Mouse (Mus musculus): ENCODE data around the gene Tbcc. TPM values are rescaled to one million over a fixed set of nuclear protein-coding genes. Genes with fewer than 3 reads are reported as not detected.

Tbcc gene
- total RNA-seq, 2 experiments from 2014 or later: 12.5 to 12.8 TPM

DNA sequence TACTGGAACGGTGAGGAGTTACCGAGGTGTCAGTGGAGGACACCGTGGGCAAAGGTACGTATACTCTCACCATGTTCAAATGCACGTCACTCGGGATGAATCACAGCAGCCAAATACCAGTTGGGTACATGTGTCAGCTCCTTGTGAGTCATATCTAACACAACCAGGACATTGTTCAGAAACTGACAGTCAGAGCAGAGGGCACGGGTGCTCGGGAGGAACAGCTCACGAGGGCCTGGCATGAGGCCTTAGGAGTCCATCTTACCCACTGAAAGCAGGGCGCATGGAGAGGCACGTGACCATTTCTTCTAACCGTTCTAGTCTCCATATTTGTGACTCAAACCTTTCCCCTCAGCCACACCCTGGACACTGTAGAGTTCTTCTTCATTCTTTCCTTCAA lies 23.6 kb upstream of the Tbcc start:
- no peak for ATAC-seq (replicated peaks; ENCODE audit: poor library complexity)

DNA sequence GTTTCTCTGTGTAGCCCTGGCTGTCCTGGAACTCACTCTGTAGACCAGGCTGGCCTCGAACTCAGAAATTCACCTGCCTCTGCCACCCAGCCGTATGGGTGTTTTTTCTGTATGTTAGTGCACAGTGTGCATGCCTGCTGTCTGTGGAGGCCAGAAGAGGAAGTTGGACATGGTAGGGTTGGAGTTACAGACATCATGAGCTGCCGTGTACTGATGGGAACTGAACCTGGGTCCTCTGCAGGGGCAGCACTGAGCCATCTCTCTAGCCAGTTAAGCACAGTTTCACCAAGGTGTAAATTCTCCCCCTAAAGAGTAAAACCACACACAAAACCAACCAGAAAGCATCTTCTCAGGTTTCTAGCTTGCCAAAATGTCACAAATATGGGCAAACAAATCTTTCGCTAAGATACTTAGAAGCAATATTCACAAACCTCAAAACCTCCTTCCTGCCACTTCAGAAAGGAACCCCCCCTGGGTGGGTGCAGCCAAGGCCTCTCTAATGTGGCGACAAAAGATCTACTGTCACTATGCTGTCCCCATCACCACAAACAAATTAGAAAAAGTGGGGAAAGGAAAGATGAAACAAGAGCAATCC lies 20.2 kb upstream of the Tbcc start:
- peak; percentile 77 for ATAC-seq (replicated peaks; ENCODE audit: poor library complexity)

DNA sequence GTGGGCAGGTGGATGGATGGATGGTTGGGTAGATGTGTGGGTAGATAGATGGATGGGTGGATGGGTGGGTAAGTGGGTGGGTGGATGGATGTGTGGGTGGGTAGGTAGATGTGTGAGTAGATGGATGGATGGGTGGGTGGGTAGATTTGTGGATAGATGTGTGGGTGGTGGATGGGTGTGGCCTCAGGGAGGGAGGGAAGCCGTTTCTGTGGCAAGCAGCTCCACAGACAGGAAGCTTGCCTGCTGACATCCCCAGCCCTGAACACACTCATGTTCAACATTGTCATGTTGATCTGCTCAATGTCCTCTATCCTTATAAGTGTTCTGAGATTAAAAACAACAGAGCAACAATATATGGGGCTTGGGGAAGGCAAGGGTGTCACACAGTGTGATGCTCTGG lies 19.6 kb upstream of the Tbcc start:
- ATAC-seq (replicated peaks; ENCODE audit: poor library complexity): 0 out of 2 replicates have a peak, but pooled peaks have one; percentile 14

- ATAC-seq (replicated peaks; ENCODE audit: poor library complexity): no peak
Observed at GRCm38 (mm10) chr17:46872806-46873205, 17.7 kb upstream of the Tbcc start.

DNA sequence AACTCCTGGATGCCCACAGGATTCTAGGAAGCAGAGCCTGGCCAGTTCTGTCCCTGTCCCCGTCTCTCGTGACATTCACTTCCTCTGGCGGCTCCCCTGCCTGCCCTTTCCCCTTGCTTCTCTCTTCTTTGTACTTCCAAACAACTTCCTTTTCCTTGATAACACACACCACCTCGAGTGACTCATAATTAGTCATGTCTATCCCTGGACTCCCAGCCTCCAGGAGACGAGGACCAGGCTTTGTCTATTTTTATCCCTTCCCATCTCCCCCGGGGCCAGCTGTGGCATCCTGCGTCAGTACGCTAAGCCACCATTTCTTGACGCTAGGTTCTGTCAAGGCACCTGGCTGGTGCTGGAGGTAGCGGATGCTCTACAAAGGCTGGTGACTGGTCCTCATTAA lies 16.4 kb upstream of the Tbcc start:
- ATAC-seq (replicated peaks; ENCODE audit: poor library complexity): peak; percentile 71

DNA sequence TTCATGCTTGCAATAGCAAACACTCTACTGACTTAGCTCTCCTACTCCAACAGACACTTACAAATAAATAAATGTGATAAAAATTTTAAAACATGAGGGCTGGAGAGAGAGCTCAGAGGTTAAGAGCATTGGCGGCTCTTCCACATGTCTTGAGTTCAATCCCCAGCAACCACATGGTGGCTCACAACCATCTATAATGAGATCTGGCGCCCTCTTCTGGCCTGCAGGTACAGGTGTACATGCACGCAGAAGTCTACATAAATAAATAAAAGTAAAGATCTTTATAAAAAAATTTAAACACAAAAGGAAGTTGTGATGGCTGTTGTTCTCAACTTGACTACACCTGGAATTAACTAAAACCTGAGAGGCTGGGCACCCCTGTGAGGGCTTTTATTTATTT lies 14.9 kb upstream of the Tbcc start:
- no peak for ATAC-seq (replicated peaks; ENCODE audit: poor library complexity)

- no peak for ATAC-seq (replicated peaks; ENCODE audit: poor library complexity)
Observed at GRCm38 (mm10) chr17:46876371-46876950, 14.0 kb upstream of the Tbcc start.

GRCm38 (mm10) chr17:46877061-46877460 lies 13.4 kb upstream of the Tbcc start:
- no peak for ATAC-seq (replicated peaks; ENCODE audit: poor library complexity)

DNA sequence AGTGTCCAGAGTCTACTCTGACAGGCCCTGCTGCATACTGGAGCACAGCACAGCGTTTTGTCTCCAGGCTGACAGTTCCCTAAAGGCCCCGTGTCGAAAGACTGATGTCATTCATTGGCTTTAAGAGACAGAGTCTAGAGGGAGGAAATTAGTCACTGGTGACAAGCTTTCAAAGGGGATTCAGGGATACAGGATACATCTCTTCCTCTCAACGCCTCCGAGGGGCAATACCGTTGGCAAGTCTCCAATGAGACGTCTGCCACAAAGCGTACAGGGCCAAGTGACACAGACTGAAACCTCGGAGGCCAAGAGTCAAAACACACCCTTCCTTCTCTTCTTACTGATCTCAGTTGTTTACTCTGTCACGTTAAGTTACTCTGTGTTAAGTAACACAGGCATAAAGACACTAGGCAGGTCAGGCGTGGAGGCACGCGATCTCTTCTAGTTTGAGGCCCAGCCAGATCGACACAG lies 10.6 kb upstream of the Tbcc start:
- ATAC-seq (replicated peaks; ENCODE audit: poor library complexity): peak; percentile 56

DNA sequence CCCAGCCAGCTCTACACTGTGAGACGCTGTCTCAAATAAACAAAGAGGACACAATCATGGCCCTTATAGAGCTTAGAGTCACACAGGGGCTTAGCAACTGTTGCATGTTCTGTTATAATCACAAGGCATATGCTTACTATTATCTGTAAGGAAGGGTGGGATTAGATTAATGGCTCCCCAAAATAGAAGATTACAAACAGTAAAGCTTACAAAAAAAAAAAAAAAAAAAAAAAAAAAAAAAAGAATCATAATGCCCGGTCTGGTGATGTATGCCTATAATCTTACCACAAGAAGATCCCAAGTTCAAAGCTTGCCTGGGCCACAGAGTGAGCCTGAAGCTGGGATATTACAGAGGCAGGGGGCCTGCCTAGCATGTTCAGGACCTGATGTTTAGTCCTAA lies 10.2 kb upstream of the Tbcc start:
- ATAC-seq (replicated peaks; ENCODE audit: poor library complexity): peak; percentile 21

- ATAC-seq (replicated peaks; ENCODE audit: poor library complexity): no peak
Observed at GRCm38 (mm10) chr17:46881728-46882127, 8.8 kb upstream of the Tbcc start.

DNA sequence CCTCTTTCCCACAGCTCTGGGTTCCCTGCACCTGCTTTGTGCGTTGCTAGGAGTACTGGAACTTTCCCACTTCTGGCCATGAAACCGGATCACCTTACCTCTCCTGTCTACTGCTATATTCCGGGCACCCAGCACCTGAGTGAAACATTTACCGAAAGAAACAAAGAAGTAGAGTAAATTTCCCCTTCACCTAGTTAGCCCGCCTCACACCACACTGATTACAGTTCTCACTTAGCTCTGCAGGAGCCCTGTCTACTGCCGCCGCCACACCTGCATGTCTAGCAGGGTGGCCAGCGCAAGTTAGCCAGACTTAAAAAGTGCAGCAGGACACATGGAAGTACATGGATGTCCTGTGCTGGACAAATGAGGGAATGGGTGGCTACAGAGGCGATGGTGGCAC lies 7.4 kb upstream of the Tbcc start:
- no peak for ATAC-seq (replicated peaks; ENCODE audit: poor library complexity)

DNA sequence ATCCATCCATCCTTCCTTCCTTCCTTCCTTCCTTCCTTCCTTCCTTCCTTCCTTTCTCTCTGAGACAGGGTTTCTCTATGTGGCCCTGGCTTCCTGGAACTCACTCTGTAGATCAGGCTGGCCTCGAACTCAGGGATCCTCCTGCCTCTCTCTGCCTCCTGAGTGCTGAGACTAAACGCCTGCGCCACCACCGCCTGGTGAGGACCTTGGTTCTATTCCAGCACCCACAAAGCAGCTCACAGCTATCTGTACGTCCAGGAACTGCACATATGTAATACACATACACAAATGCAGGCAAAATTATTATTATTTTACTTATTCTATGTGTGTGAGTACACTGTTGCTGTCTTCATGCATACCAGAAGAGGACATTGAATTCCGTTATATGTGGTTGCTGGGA lies 5.7 kb upstream of the Tbcc start:
- no peak for ATAC-seq (replicated peaks; ENCODE audit: poor library complexity)

DNA sequence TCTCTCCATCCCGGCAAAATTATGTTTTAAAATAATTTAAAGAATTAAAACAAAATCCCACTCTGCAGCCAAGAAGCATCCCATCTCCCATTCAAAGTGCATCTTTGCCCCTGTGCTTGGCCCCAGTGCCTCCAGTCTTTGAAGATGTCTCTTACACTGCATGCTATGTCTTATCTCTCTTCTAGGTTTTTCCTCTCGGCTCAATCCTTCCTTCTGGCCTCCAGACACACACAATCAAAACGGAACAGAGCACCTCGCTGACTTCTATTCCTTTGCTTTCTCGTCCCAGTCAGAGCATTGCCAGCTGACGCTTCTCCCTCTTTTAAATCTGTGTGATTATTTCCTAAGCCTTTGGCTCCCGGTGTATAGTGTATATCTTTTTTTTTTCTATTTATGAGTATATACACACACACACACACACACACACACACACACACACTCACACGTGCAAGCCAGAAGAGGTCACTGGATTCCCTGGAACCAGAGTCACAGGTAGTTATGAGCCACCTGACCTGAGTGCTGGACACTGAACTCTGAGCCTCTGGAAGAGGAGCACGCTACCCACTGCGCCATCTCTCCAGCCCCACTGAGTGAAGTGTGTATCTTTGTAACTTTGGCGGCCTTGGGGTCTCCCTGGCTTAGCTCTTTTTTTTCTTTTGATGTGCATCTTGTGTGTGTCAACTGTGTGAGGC lies 5.1 kb upstream of the Tbcc start:
- ATAC-seq (replicated peaks; ENCODE audit: poor library complexity): 0 out of 2 replicates have a peak, but pooled peaks have one; percentile 15

- ATAC-seq (replicated peaks; ENCODE audit: poor library complexity): peak; percentile 24
Observed at GRCm38 (mm10) chr17:46885910-46886643, 4.4 kb upstream of the Tbcc start.

- 0 out of 2 replicates have a peak, but pooled peaks have one; percentile 19 for ATAC-seq (replicated peaks; ENCODE audit: poor library complexity)
Observed at GRCm38 (mm10) chr17:46888511-46889212, 1.8 kb upstream of the Tbcc start.

DNA sequence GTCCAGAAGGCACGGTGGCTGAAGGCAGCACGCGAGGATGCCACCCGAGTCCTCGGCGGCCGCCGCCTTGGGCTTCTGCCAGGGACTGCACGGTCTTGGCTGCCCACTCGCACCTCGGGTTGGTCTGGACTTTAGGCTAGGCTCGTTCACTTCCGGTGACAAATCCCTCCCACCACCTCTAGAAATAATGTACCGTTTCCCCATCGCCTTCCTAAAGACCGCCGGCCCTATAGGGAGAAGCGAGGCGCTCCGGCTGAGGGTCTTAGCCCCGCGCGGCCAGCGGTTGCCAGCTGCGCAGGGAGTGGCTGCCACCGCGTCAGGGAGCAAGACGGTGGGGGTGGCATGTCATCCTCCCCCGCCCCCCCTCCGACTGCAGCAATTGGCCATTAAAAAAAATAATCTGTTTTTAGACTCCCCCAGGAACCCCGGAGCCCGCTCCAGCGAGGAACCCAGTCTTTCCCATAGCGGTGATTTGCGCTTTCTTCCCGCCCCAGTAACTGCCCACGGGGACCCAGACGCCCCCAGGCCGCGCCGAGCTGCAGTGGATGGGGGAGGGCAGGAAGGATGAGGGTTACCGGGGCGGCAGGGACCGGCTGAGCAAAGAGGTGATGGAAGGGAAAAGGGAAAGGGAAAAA lies 917 bp upstream of the Tbcc start:
- peak; percentile 16 for ATAC-seq (replicated peaks; ENCODE audit: poor library complexity)

DNA sequence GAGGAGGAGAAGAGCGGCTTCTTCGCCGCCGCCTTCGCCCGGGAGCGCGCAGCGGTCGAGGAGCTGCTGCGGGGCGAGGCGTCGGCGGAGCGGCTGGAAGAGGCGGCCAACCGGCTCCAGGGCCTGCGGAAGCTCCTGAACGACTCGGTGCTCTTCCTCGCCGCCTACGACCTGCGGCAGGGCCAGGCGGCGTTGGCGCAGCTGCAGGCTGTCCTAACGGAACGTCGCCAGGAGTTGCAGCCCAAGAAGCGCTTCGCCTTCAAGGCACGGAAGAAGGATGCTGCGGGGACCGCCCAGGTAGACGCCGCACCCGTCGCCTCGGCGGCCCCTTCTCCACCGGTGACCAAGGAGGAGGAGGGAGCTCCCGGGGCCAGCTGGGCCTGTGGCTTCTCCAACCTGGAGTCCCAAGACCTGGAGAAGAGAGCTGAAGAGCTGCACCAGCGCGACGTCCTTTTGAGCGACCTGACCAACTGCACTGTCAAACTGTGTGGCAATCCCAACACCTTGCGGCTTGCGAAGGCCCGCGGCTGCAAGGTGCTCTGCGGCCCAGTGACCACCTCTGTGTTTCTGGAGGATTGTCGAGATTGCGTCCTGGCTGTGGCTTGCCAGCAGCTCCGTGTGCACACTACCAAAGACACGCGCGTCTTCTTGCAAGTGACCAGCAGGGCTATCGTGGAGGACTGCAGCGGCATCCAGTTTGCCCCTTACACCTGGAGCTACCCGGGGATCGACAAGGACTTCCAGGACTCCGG lies 535 bp downstream of the Tbcc start:
- peak; percentile 1 for ATAC-seq (replicated peaks; ENCODE audit: poor library complexity)

DNA sequence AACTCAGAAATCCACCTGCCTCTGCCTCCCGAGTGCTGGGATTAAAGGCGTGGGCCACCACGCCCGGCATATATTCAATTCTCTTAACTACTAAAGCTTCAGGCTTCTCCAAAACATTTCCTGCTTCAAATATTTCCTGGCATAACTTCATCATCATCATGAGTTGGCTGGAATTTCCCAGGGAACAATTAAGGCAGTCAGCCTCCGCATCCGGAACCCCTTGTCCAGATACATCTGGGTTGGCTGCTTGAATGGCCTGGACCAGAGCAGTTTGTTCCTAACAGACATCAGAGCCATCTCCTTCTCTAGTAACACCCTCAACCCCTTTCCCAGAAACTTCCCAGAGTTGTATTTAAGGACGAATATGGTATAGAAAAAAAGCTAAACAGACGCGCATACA lies 4.9 kb downstream of the Tbcc start:
- no peak for ATAC-seq (replicated peaks; ENCODE audit: poor library complexity)

All from megakaryocyte progenitor cell, adult 5-6 weeks (primary cell).